Mouse (Mus musculus) liver, embryonic 15.5 days (tissue): ENCODE measurements at regions not wholly inside any gene's neighbourhood (a gene's known extent, or its start where the extent isn't known, plus 50 kb on each side); places are given as distances from the start of the nearest gene placed in this dataset.

Source experiments
- ATAC-seq: fragments of 200-750 bp; cut with Nextera tagmentation; 2 replicates; pipeline ENCODE4 v1.8.0; 2017; ENCODE audit warnings: moderate number of reproducible peaks, mild to moderate bottlenecking, moderate library complexity; ENCODE audit not compliant: insufficient read depth
- H3K27ac ChIP-seq: fragments of 300-500 bp; sonication (generic); replicated peaks from 2 replicates; pipeline ENCODE4 v1.5.1; 2015; ENCODE audit warnings: mild to moderate bottlenecking, inconsistent platforms
- H3K27me3 ChIP-seq: fragments of 300-500 bp; sonication (generic); 2 replicates; pipeline ENCODE4 v1.6.1; 2015; ENCODE audit warnings: mild to moderate bottlenecking, inconsistent platforms
- H3K36me3 ChIP-seq: fragments of 300-500 bp; sonication (generic); replicated peaks from 2 replicates; pipeline ENCODE4 v1.6.1; 2015; ENCODE audit warnings: moderate library complexity, mild to moderate bottlenecking, inconsistent platforms
- H3K4me1 ChIP-seq: fragments of 300-500 bp; sonication (generic); replicated peaks from 2 replicates; pipeline ENCODE4 v1.6.1; 2015; ENCODE audit warnings: inconsistent platforms
- H3K4me2 ChIP-seq: fragments of 300-500 bp; sonication (generic); 2 replicates; pipeline ENCODE4 v1.6.1; 2015; ENCODE audit warnings: moderate library complexity, mild to moderate bottlenecking, inconsistent platforms
- H3K4me3 ChIP-seq: fragments of 300-500 bp; sonication (generic); replicated peaks from 2 replicates; pipeline ENCODE4 v1.5.1; 2015; ENCODE audit warnings: mild to moderate bottlenecking, inconsistent platforms
- H3K9ac ChIP-seq: fragments of 300-500 bp; sonication (generic); 2 replicates; pipeline ENCODE4 v1.6.1; 2015; ENCODE audit warnings: moderate library complexity, mild to moderate bottlenecking, inconsistent platforms
- H3K9me3 ChIP-seq: fragments of 300-500 bp; sonication (generic); replicated peaks from 2 replicates; pipeline ENCODE4 v1.6.1; 2016; ENCODE audit warnings: inconsistent platforms
- WGBS: fragments of 180-500 bp; shearing (Covaris S2); methylation state at CpG from one replicate; pipeline ENCODE4 v1.1.7; 2015; ENCODE audit warnings: mixed read lengths; ENCODE audit not compliant: insufficient replicate concordance; 5-methylcytosine and 5-hydroxymethylcytosine counted together

DNA sequence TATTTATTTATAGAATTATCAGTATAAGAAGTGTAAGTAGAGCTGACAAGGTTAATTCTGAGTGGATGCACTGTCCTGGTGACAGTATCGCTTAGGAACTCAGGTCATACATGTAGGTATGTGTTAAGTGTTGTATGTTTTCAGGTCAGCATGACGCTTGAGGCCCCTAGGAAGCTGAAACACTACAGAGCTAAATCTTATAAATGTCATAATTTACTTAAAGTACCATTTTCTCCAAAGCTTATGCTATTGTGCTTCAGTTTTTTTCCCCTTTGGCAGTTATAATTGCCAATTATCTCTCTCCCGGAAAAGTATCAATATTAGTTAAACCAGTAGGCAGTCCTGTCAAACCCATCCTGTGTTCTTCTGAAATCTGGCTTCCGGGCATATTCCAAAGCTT lies 110.3 kb downstream of the Alg10b start:
- H3K36me3 ChIP-seq: no peaks in the 10 kb centered on the region
- whole genome bisulfite sequencing: 69% methylated on average over 4 of the region's 4 CpGs
- no peak overlapping the region for H3K4me2 ChIP-seq
- no peaks in the 10 kb centered on the region for H3K4me1 ChIP-seq
- H3K9me3 ChIP-seq: no peaks in the 10 kb centered on the region
- H3K27ac ChIP-seq: no peak overlapping the region
- H3K27me3 ChIP-seq: no peaks in the 10 kb centered on the region
- no peak for ATAC-seq
- H3K4me3 ChIP-seq: no peak overlapping the region
- no peak overlapping the region for H3K9ac ChIP-seq

DNA sequence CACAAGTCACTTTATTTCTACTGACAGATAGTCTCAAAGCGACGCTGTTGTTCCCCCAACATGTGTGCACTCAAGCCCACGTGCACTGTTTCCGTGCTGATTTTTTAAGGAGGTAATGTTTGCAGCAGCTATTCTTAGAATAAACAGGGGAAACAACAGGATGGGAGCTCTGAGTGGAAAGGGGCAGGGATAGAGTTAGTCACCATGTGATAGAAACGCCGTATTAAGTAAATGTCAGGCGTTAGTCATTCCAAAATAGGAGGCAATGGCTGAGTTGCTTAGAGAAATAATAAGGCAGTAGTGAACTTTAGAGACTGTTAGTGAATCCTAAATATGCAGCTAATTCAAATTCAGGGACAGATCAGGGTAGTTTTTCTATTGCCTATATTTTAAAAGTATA lies 111.4 kb downstream of the Alg10b start:
- H3K9ac ChIP-seq: no peak overlapping the region
- no peak overlapping the region for H3K4me3 ChIP-seq
- no peak for ATAC-seq
- H3K4me2 ChIP-seq: no peak overlapping the region
- H3K27me3 ChIP-seq: no peaks in the 10 kb centered on the region
- H3K9me3 ChIP-seq: no peaks in the 10 kb centered on the region
- H3K4me1 ChIP-seq: no peaks in the 10 kb centered on the region
- H3K27ac ChIP-seq: no peak overlapping the region
- H3K36me3 ChIP-seq: no peaks in the 10 kb centered on the region
- WGBS: 70% methylated on average over 7 of the region's 7 CpGs

DNA sequence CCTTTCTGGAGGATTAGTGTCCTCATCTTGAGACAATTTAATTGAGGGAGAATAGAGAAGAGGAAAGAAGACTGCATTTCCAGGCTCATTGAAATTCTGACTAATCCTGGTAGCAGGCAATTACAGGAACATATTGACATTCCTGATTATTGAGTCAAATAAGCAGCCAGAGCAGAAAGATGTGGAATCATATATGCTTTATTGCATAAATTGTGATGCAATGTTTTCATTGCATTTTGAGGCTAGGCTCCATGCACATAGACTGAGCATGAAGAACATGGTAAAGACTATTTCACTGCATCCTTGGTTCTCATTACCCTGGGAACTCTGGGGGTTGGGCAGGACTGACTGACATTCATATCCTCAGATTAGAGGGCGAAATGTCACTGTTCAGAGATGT lies 116.0 kb downstream of the Alg10b start:
- H3K27ac ChIP-seq: no peak overlapping the region
- no peaks in the 10 kb centered on the region for H3K36me3 ChIP-seq
- WGBS: 43% methylated on average over 1 of the region's 1 CpGs
- no peak overlapping the region for H3K4me2 ChIP-seq
- ATAC-seq: no peak
- H3K4me3 ChIP-seq: no peak overlapping the region
- no peak overlapping the region for H3K9ac ChIP-seq
- no peaks in the 10 kb centered on the region for H3K27me3 ChIP-seq
- no peaks in the 10 kb centered on the region for H3K9me3 ChIP-seq
- no peaks in the 10 kb centered on the region for H3K4me1 ChIP-seq

DNA sequence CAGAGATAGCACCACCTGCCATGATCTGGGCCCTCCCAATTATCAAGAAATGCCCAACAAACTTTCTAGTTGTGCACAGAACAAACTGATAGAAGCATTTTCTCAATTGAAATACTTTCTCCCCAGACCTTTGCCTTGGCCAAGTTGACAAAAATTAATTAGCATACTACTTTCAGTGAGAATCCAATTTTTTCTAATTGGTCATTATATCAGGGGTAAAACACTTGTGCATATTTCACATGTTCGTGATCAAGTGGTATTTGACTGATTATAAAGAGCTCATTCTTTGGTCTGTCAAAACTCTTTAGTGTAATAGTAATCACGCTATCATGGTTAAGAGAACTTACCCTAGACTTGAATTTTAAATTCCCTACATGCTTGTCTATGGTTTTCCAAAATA lies 117.2 kb downstream of the Alg10b start:
- no peaks in the 10 kb centered on the region for H3K9me3 ChIP-seq
- H3K4me2 ChIP-seq: no peak overlapping the region
- no peak for ATAC-seq
- WGBS: 46% methylated on average over 2 of the region's 2 CpGs
- no peak overlapping the region for H3K4me3 ChIP-seq
- H3K9ac ChIP-seq: no peak overlapping the region
- no peaks in the 10 kb centered on the region for H3K27me3 ChIP-seq
- H3K4me1 ChIP-seq: no peaks in the 10 kb centered on the region
- no peaks in the 10 kb centered on the region for H3K36me3 ChIP-seq
- no peak overlapping the region for H3K27ac ChIP-seq

DNA sequence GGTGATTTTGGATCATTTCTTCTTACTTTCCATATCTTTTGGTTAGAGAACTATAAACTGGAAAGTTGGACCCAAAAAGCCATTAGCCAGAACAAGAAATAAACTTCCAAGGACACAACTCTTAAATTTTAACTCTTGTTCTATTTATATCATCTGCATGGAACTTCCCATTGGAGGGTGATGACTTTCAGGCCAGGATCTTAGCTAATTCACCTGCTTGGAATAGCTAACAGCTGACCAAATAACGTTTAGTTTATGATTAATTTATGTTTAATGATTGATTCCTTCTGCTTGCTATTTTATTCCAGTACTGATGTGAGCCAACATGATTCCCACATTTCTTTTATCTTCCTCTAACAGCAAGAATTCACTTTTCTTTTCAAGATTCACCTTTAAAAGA lies 119.7 kb downstream of the Alg10b start:
- Histone ChIP-seq H3K36me3 (no peaks in the 10 kb centered on the region), H3K9me3 (no peaks in the 10 kb centered on the region), H3K27me3 (no peaks in the 10 kb centered on the region), H3K9ac (no peak overlapping the region), H3K4me3 (no peak overlapping the region), H3K4me2 (no peak overlapping the region), H3K27ac (no peak overlapping the region), H3K4me1 (no peaks in the 10 kb centered on the region)
- no peak for ATAC-seq
- 23% methylated on average over 1 of the region's 1 CpGs for WGBS

DNA sequence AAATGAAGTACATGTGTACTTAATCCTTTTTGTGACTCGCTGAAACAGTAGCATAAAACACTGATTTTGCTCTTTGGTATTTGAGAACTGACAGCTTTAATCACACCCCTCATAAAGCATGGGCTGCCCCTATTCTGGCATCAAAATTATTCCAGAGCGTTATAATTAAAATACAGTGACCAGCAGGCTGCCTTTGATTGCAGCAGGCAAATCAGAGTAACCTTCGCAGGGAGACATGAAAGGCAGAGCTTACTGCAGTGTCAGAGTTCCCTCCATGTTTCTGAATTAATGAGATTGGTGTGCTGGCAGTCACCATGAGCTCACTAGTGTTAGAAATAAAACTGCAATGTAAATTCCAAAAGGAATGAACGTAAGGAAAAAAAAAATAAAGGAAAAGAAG lies 120.8 kb downstream of the Alg10b start:
- WGBS: 45% methylated on average over 4 of the region's 4 CpGs
- no peaks in the 10 kb centered on the region for H3K4me1 ChIP-seq
- no peak for ATAC-seq
- no peaks in the 10 kb centered on the region for H3K27me3 ChIP-seq
- H3K4me3 ChIP-seq: no peak overlapping the region
- no peaks in the 10 kb centered on the region for H3K36me3 ChIP-seq
- no peak overlapping the region for H3K9ac ChIP-seq
- H3K4me2 ChIP-seq: no peak overlapping the region
- no peaks in the 10 kb centered on the region for H3K9me3 ChIP-seq
- no peak overlapping the region for H3K27ac ChIP-seq

DNA sequence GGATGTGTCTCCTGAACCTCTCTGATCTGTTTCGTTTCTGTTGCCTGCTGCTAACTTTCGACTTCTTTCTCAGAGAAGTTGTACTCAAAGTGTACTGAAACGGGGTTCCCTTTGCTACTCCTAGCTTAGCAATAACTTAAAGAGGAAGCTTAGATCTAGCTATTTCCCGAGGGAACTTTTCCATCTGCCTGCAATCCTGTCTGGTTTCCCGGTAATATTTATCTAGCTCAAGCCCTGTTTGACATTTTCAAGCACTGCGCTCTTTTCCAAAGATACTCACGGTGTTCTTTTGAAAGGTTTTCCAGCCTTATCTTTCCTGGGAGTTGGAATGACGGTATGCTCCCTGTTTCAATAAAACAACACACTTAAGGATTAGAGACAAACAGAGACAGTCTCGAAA lies 122.1 kb downstream of the Alg10b start:
- Histone ChIP-seq H3K36me3 (no peaks in the 10 kb centered on the region), H3K27me3 (no peaks in the 10 kb centered on the region), H3K4me1 (no peaks in the 10 kb centered on the region), H3K27ac (no peak overlapping the region), H3K9me3 (no peaks in the 10 kb centered on the region), H3K4me3 (no peak overlapping the region), H3K9ac (no peak overlapping the region), H3K4me2 (peak overlapping the region; percentile 2)
- WGBS: 44% methylated on average over 9 of the region's 9 CpGs
- ATAC-seq: no peak

DNA sequence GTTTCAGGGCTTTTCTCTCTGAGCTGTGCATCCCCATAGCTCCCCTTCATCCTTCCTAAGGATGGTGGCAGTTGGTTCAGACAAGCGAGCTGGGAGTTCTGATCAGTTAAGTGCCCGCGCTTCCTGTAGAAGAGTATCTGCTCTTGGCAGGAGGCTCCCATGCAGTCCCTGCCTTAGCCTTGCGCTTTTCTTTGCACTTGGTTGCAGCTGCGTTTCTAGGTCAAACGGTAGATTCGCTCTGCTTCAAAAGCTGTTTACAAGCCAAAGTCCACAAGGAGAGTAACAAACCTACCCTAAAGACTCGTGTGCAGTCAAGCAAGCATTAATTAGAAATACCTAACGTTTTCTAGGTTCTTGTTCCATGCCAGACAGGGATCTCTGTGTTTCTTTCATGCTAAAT lies 122.6 kb downstream of the Alg10b start:
- Histone ChIP-seq H3K9me3 (no peaks in the 10 kb centered on the region), H3K4me1 (no peaks in the 10 kb centered on the region), H3K9ac (no peak overlapping the region), H3K36me3 (no peaks in the 10 kb centered on the region), H3K27ac (no peak overlapping the region), H3K27me3 (no peaks in the 10 kb centered on the region), H3K4me2 (peak overlapping the region; percentile 2), H3K4me3 (no peak overlapping the region)
- 58% methylated on average over 9 of the region's 9 CpGs for WGBS
- no peak for ATAC-seq

DNA sequence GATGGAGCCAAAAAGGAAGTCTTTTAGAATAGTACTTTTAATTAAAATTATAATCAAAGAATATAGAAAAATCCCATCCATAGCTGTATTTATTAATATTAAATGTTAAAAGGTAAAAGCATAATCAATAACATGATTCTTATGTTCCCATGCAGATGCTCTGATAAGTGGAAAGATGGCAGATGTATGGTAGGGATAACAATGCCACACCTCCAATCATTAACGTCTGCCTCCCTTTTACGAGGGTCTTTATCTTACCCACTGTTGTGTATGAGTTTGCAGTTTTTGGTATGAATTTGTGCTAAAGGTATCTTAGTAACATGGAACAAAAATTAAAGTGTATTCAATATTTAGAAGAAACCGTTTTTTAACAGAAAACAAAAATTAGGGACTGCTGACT lies 127.8 kb downstream of the Alg10b start:
- H3K4me2 ChIP-seq: no peak overlapping the region
- no peaks in the 10 kb centered on the region for H3K4me1 ChIP-seq
- no peak overlapping the region for H3K9ac ChIP-seq
- H3K27me3 ChIP-seq: no peaks in the 10 kb centered on the region
- no peak overlapping the region for H3K4me3 ChIP-seq
- ATAC-seq: no peak
- 46% methylated on average over 3 of the region's 3 CpGs for WGBS
- H3K27ac ChIP-seq: no peak overlapping the region
- H3K9me3 ChIP-seq: no peaks in the 10 kb centered on the region
- H3K36me3 ChIP-seq: no peaks in the 10 kb centered on the region

DNA sequence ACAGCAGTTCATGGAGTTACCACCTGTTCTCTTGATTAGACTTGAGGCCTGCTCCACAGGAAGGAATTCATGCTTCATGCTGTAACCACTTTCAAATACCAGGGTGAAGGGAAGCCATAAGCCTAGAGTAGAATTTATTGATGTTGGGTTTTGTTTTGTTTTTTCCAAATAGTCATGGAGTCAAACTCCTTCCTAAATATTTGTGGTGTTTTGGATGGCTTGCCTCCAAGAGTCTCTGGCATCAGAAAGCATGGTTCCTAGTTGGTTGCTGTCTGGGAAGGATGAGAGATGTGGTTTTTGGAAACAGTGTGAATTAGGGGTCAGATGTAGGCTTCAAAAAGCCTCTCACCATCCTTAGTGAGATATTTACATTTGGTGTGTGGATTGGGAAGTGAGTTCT lies 141.5 kb downstream of the Alg10b start:
- Histone ChIP-seq H3K4me1 (no peaks in the 10 kb centered on the region), H3K27me3 (no peaks in the 10 kb centered on the region), H3K9ac (no peak overlapping the region), H3K36me3 (no peaks in the 10 kb centered on the region), H3K27ac (no peak overlapping the region), H3K4me2 (no peak overlapping the region), H3K9me3 (no peaks in the 10 kb centered on the region), H3K4me3 (no peak overlapping the region)
- ATAC-seq: no peak

DNA sequence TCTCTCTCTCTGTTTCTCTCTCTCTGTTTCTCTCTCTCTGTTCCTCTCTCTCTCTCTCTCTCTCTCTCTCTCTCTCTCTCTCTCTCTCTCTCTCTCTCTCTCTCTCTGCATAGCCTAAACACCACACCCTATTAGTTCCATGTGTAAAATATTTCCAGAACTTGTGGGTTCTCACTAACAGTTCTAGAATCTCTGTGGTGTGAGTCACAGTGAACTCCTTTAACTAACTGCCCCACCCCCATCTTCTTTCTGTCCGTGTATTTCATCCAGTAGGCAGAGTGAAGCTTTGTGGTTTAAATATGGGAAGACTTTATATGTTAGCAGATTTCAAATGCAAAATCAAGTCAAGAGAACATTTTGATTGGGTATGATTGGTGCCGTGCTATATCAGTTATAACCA lies 153.8 kb downstream of the Alg10b start:
- H3K27ac ChIP-seq: no peak overlapping the region
- WGBS: 60% methylated on average over 2 of the region's 2 CpGs
- no peak overlapping the region for H3K4me2 ChIP-seq
- H3K9ac ChIP-seq: no peak overlapping the region
- H3K9me3 ChIP-seq: no peaks in the 10 kb centered on the region
- no peaks in the 10 kb centered on the region for H3K36me3 ChIP-seq
- H3K4me3 ChIP-seq: no peak overlapping the region
- ATAC-seq: no peak
- no peaks in the 10 kb centered on the region for H3K4me1 ChIP-seq
- no peaks in the 10 kb centered on the region for H3K27me3 ChIP-seq

DNA sequence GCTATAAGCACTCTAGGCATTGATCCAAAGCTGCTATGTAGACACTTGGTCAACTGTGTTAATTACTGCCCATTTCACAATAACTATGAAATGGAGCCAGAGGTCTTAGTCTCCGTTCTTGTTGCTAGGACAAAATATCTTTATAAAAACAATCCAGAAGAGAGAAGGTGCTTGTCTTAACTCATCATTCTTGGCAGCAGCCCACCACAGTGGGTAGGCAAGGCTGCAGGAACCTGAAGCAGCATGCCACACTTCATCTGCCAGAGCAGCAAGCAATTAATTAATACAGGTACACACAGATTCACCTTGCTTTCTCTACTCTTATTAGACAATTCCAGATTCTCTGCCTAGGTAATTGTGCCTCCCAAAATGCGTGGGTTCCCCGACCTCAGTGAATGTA lies 172.8 kb downstream of the Alg10b start:
- H3K9ac ChIP-seq: no peak overlapping the region
- H3K27me3 ChIP-seq: no peaks in the 10 kb centered on the region
- ATAC-seq: no peak
- H3K4me1 ChIP-seq: no peaks in the 10 kb centered on the region
- no peaks in the 10 kb centered on the region for H3K36me3 ChIP-seq
- 53% methylated on average over 3 of the region's 3 CpGs for WGBS
- H3K9me3 ChIP-seq: no peaks in the 10 kb centered on the region
- H3K27ac ChIP-seq: no peak overlapping the region
- no peak overlapping the region for H3K4me3 ChIP-seq
- no peak overlapping the region for H3K4me2 ChIP-seq
